Mouse (Mus musculus) E14TG2a.4 (cell line): ENCODE measurements around the gene Ndufab1.
A peak's percentile ranks its signal among the peaks of the same experiment; 100 is the strongest.

ENCODE experiments used
- H3K27me3 ChIP-seq: 2 replicates; pipeline ENCODE4 v1.6.1; 2014; ENCODE audit warnings: low read length, control low read depth; ENCODE audit not compliant: insufficient read depth
- H3K36me3 ChIP-seq: 2 replicates; pipeline ENCODE4 v1.6.1; 2014; ENCODE audit warnings: low read length, control low read depth; ENCODE audit not compliant: insufficient read depth
- H3K4me1 ChIP-seq: replicated peaks from 2 replicates; pipeline ENCODE4 v1.6.1; 2014; ENCODE audit warnings: low read depth, low read length, control low read depth
- H3K4me3 ChIP-seq: replicated peaks from 2 replicates; pipeline ENCODE4 v1.5.1; 2014; ENCODE audit warnings: mild to moderate bottlenecking, low read length
- H3K9me3 ChIP-seq: 2 replicates; pipeline ENCODE4 v1.6.1; 2014; ENCODE audit warnings: low read length, control low read depth
- CTCF ChIP-seq: conservative IDR thresholded peaks from 2 replicates; pipeline ENCODE4 v1.5.1; 2014; ENCODE audit warnings: low read length
- NANOG ChIP-seq: IDR thresholded peaks from 2 replicates; pipeline ENCODE4 v1.6.1; 2014; ENCODE audit warnings: borderline replicate concordance, low read length, mixed read lengths
- POU5F1 ChIP-seq: IDR thresholded peaks from 2 replicates; pipeline ENCODE4 v1.6.1; 2014; ENCODE audit warnings: low read length, borderline replicate concordance

The Ndufab1 gene

GRCm38 (mm10) chr7:122081071-122081470 lies 20.6 kb downstream of the Ndufab1 start:
- no peaks in the 10 kb centered on the region for H3K9me3 ChIP-seq
- peaks cover 93% of the 10 kb centered on the region for H3K36me3 ChIP-seq
- H3K4me1 ChIP-seq = 0 out of 2 replicates have a peak, but pooled peaks cover 5% of the 10 kb centered on the region
- H3K27me3 ChIP-seq = no peaks in the 10 kb centered on the region
- TF ChIP-seq CTCF (no peak), NANOG (no peak), POU5F1 (no peak)
- H3K4me3 ChIP-seq = no peak overlapping the region

GRCm38 (mm10) chr7:122079798-122080554 lies 21.7 kb downstream of the Ndufab1 start:
- no peak for TF ChIP-seq CTCF
- no peak for TF ChIP-seq NANOG
- Histone ChIP-seq H3K9me3 (no peaks in the 10 kb centered on the region), H3K4me3 (no peak overlapping the region), H3K27me3 (no peaks in the 10 kb centered on the region), H3K4me1 (0 out of 2 replicates have a peak, but pooled peaks cover under 1% of the 10 kb centered on the region), H3K36me3 (peaks cover 93% of the 10 kb centered on the region)

GRCm38 (mm10) chr7:122074374-122074773 lies 27.3 kb downstream of the Ndufab1 start:
- Histone ChIP-seq H3K36me3 (peaks cover 100% of the 10 kb centered on the region), H3K27me3 (no peaks in the 10 kb centered on the region), H3K4me1 (peaks cover 14% of the 10 kb centered on the region), H3K4me3 (no peak overlapping the region), H3K9me3 (no peaks in the 10 kb centered on the region)
- TF ChIP-seq NANOG = no peak

DNA sequence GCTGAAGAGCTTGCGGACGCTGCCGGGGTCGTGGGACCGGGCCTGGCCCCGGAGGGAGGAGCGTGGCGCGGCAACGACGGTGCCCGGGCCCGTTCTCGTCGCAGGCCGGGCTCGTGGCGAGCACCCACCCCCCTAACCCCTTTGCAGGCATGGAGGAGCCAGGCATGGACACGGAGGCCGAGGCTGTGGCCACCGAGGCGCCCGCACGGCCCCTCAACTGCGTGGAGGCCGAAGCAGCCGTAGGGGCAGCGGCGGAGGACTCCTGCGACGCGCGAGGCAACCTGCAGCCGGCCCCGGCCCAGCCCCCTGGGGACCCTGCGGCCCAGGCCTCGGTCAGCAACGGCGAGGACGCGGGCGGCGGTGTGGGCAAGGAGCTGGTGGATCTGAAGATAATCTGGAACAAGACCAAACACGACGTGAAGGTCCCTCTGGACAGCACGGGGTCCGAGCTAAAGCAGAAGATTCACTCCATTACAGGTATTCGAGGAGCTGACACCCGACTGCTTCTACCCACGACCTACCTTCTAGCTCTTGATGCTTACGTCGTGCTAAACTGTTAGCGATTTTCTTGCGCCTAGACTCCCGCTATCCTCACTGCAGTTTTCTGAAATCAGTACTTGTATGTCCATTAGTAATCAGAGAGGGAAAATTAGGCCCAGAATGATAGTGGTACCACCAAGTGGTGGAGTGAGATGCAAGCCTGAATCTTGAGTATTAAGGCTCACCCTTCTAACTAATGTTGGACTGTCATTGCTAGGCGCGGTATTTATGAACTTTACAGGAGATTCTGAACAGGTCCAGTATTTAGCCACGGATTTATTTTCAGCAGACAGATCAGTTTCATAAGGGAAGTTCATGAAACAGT lies 33.9 kb downstream of the Ndufab1 start:
- Histone ChIP-seq H3K36me3 (peaks cover 55% of the 10 kb centered on the region), H3K4me3 (peak overlapping the region; percentile 100), H3K4me1 (peaks cover 50% of the 10 kb centered on the region), H3K27me3 (no peaks in the 10 kb centered on the region), H3K9me3 (no peaks in the 10 kb centered on the region)
- TF ChIP-seq NANOG (no peak), CTCF (no peak), POU5F1 (no peak)

DNA sequence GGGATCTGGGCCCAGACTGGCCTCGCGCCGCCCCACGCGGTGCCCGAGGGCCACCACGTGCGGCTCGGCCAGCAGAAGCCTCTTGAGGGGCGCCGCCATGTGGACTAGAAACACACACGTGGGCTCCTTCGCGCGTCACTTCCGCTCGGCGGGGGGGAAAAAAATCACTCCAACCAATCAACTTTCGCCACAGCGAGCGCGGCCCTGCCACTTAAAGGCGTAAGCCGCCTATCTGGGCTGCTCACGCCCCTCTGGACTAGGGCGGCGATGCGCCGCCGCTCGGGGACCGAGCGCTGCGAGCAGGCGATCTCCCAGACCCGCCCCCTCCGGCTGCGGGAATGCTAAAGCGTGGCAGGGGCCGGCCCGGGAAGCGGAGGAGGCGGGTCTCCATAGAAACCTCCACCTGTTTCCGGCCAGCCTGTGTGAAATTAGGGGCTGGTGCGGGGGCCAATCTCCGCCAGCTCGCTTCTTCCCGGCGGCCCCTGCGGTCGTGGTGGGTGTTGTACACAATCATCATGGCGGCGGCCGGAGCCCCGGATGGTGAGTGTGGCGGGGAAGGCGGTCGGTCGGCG lies 34.7 kb downstream of the Ndufab1 start, which contains the start of the genes Ubfd1 and Ears2:
Ubfd1 (plus strand) TSS at position 231 of the 572 bp plus-strand sequence.
Ears2 (minus strand) TSS at position 319 of the 572 bp plus-strand sequence.
- TF ChIP-seq NANOG (no peak), CTCF (no peak)
- no peaks in the 10 kb centered on the region for H3K9me3 ChIP-seq
- H3K4me3 ChIP-seq = peak within 1 kb of the TSS; percentile 100
- H3K36me3 ChIP-seq = peaks cover 55% of the 10 kb centered on the region
- H3K27me3 ChIP-seq = no peaks in the 10 kb centered on the region
- H3K4me1 ChIP-seq = peaks cover 50% of the 10 kb centered on the region

GRCm38 (mm10) chr7:122066102-122066944 lies 35.4 kb downstream of the Ndufab1 start:
- H3K27me3 ChIP-seq = no peaks in the 10 kb centered on the region
- peak overlapping the region; percentile 100 for H3K4me3 ChIP-seq
- H3K36me3 ChIP-seq = peaks cover 54% of the 10 kb centered on the region
- H3K9me3 ChIP-seq = no peaks in the 10 kb centered on the region
- H3K4me1 ChIP-seq = peaks cover 50% of the 10 kb centered on the region
- TF ChIP-seq POU5F1 (no peak), NANOG (no peak), CTCF (no peak)

GRCm38 (mm10) chr7:122065656-122066055 lies 36.0 kb downstream of the Ndufab1 start:
- TF ChIP-seq CTCF (no peak), POU5F1 (no peak), NANOG (no peak)
- H3K36me3 ChIP-seq = peaks cover 49% of the 10 kb centered on the region
- H3K4me1 ChIP-seq = peaks cover 48% of the 10 kb centered on the region
- no peaks in the 10 kb centered on the region for H3K9me3 ChIP-seq
- H3K27me3 ChIP-seq = no peaks in the 10 kb centered on the region
- H3K4me3 ChIP-seq = peak overlapping the region; percentile 100; the same call in 1 of the 2 replicates
